Mouse (Mus musculus): ENCODE measurements around the gene Ins2. TPM values are rescaled to one million over a fixed set of nuclear protein-coding genes. Genes with fewer than 3 reads are reported as not detected.

Gene Ins2
- 0.54 TPM for polyA plus RNA-seq (2017; shearing (Covaris generic))

DNA sequence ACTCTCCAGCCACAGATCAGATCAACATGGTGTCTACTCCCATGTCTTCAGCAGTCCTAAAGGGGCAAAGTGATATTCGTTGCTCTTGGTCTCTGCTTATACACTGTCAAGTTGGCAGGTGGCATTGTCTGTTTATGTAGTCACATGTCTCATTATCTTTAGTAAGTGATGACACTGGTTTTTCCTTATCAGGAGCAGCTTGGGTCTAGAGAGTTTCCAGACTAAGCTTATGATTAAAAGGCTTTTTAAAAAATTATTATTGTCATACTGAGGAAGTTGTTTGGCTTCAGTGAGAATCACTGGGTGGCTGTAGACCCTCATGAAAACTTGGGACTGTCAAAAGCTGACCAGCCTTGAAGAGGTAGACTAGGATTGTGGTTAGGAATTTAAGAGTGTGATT lies at the start of gene Ins2:
TSS of gene Ins2 (minus strand) at position 101 of the 400 bp plus-strand sequence.

DNA sequence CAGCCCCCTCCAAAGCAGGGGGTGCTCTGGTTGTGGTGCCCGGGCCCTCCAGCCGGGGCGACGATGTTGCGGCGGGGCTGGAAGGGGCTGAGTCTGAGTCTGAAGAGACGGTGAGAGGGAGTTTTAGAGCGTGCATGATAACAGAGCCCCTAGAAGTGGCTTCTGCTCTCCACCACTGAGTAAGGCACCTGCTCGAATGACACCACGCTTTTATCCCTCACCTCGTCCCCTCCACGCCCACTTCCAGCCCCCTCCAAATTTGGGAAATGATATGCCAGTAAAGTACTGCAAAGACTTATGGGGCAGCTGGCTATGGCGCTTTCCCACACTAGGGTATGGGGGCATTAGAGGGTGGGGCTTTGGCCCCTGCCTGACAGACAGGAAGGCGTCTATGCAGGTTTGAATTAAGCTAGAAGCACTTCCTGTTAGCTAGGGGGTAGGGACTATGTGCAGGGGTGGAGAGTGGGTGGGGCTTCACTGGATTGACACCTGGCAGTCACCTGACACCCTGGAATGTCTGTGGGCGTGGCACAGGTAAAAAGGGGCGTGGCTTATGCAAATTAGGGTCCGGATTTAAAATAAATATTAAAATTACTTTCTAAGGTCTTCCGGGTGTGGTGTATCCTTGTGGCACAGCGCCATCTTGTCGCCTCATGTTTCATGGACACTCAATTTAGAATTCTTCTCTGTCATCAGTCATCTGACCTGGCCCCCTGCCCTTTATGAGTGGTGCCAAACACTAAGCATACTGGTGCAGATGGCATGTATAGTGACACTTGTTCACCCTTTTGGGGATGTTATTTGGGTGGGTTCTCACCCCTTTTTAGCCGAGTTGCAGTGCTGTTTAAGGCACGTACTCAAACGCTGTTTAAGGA lies 73.2 kb downstream of the Ins2 start, which contains the start of gene Gm49394:
TSS of gene Gm49394 (minus strand) at position 192 of the 875 bp plus-strand sequence.

GRCm38 (mm10) chr7:142666659-142667058 lies 76.5 kb downstream of the Ins2 start, which contains the start of gene Igf2:
Gene Igf2, minus strand, starts transcription at chr7:142666816.

Other genes with a start within 250 kb of the Ins2 start
- 2.7 TPM for gene Tnnt3, start 244.5 kb downstream of the Ins2 start, polyA plus RNA-seq (2017; shearing (Covaris generic))
- 2.9 TPM for gene Mrpl23, start 210.7 kb downstream of the Ins2 start, polyA plus RNA-seq (2017; shearing (Covaris generic))
- gene Igf2, start 76.6 kb downstream of the Ins2 start, polyA plus RNA-seq (2017; shearing (Covaris generic)), result 2.5 TPM
- not detected for gene Gm49394, start 73.4 kb downstream of the Ins2 start, polyA plus RNA-seq (2017; shearing (Covaris generic))
- gene Th, start 187.7 kb upstream of the Ins2 start, polyA plus RNA-seq (2017; shearing (Covaris generic)), result not detected
- gene Ascl2, start 225.9 kb upstream of the Ins2 start, polyA plus RNA-seq (2017; shearing (Covaris generic)), result 3.1 TPM

Measured in inflammation-experienced regulatory T-cells, adult 16 weeks (primary cell).